Mouse (Mus musculus): ENCODE measurements around the gene Arhgef9. TPM values are rescaled to one million over a fixed set of nuclear protein-coding genes. Genes with fewer than 3 reads are reported as not detected.

The Arhgef9 gene
- polyA plus RNA-seq (2012; rRNA removed; ENCODE audit: low replicate concordance): 4.3 and 6.5 TPM in 2 replicates

DNA sequence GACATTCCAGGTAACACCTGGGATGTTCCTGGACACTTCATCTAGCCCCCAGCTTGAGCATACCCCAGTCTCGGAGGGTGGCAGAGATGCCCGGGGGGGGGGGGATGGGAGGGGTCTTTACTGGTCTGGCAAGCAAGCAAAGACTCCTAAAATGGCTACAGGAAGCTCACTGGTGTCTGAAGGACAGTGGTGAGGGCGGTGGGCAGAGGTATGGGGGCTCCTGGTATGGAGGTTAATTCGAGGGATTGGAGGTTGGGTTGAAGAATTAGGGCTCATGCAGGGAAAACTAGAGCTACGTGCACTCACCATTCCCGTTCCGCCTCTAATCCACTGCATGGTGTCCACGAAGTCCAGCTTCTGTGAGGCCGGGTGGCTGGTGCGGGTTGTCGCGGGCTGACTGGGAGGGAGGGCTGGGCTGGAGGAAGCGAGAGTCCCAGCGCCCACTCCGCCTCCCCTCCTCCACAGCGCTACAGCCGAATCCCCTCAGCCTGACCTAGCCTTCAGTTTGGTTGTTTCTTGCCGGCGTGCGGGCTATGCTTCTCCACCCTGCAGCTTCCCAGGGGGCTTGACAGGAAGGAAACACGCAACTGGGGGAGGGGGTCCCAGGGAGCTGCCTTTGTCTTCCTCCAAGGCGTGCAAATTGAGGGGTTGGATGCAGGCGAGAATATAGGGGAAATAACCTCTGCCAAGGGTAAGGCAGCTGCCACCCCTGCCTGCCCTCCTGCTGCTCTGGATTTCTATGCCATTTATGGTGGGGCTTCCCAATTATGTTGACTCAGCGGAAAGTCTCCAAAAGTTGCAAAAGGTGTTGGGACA lies at the start of gene Arhgef9:
Arhgef9 (minus strand) TSS at position 753 of the 816 bp plus-strand sequence.

DNA sequence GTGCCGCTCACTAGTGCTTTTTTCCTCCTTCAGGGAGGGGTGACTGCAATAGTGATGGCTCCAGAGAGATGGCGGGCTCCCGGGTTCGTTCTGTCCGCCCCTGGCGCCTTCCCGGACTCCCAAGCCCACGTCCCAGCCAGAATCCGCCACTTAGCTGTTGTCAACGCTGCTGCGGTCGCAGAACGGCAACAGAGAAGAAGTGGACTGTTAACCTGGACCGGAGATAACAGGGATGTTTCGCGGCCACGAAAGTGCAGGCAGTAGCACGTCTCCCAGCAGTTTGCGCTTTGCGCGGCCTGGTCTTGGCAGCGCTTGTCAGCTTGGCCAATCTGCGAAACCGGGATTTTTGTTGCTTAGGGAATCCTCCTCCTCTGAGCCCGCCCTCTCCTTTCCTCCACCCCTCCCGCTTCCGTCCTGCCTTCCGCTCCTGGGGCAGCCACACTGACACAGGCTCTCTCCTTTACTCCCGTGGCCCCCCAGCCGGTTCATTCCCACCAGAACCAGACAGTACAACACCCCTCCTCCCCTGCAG lies 170.2 kb downstream of the Arhgef9 start, which contains the start of gene Spin4:
Spin4 (minus strand) TSS at position 322 of the 532 bp plus-strand sequence.

Other genes with a start within 250 kb of the Arhgef9 start
- 0.67 and 2.2 TPM in 2 replicates for gene Spin4, start 170.2 kb downstream of the Arhgef9 start, polyA plus RNA-seq (2012; rRNA removed; ENCODE audit: low replicate concordance)
- 6.3 and 9.1 TPM in 2 replicates for gene Amer1, start 248.0 kb upstream of the Arhgef9 start, polyA plus RNA-seq (2012; rRNA removed; ENCODE audit: low replicate concordance)